Mouse (Mus musculus) CH12.LX (cell line): ENCODE results near the gene Hepacam2. TPM values are rescaled to one million over a fixed set of nuclear protein-coding genes. Genes with fewer than 3 reads are reported as not detected.
"Not testable (repeated sequence)": the region's sequence is repeated elsewhere in the genome, so short reads cannot be mapped to it uniquely, and the experiment has no call there.

Experiments
- DNase-seq: peaks from one replicate; pipeline ENCODE4 v3.0.0-alpha.2; 2013; ENCODE audit errors: extremely low read depth
- H3K27ac ChIP-seq: 2 replicates; pipeline ENCODE4 v1.5.1; 2012; ENCODE audit warnings: low read depth, mild to moderate bottlenecking, control low read depth, moderate library complexity; ENCODE audit not compliant: insufficient read depth
- H3K27me3 ChIP-seq: replicated peaks from 2 replicates; pipeline ENCODE3; 2012; ENCODE audit warnings: inconsistent platforms
- H3K36me3 ChIP-seq, 2 experiments: replicated peaks in 1 of 2; 2 replicates each; pipeline versions ENCODE3 to v1.6.1; 2012; ENCODE audit warnings: inconsistent platforms in 1 of 2, low read length in 1 of 2, mild to moderate bottlenecking in 1 of 2, mixed read lengths in 1 of 2, moderate library complexity in 1 of 2; ENCODE audit not compliant: control insufficient read depth in 1 of 2, insufficient read depth in 1 of 2
- H3K4me1 ChIP-seq, 2 experiments: 2 replicates each; pipeline ENCODE4 v1.6.1; 2012; ENCODE audit warnings: inconsistent platforms in 1 of 2, moderate library complexity in 1 of 2; ENCODE audit not compliant: insufficient read depth in 2 of 2, control insufficient read depth in 1 of 2
- H3K4me2 ChIP-seq: 2 replicates; pipeline ENCODE4 v1.6.1; 2012; ENCODE audit warnings: low read depth, mild to moderate bottlenecking, control low read depth; ENCODE audit not compliant: poor library complexity, insufficient read depth, severe bottlenecking
- H3K4me3 ChIP-seq, 3 experiments: fragments of 150-350 bp in 1 of 3; sonication (generic) in 1 of 3; replicated peaks in 1 of 3; 2 replicates each; pipeline versions ENCODE3 to v1.5.1; 2011 to 2012; ENCODE audit warnings: low read depth in 2 of 3, low read length in 2 of 3, mild to moderate bottlenecking in 2 of 3, moderate library complexity in 2 of 3, control low read depth in 1 of 3, improper control_type of control experiment in 1 of 3, inconsistent platforms in 1 of 3, mixed read lengths in 1 of 3; ENCODE audit not compliant: poor library complexity in 1 of 3
- H3K79me2 ChIP-seq: replicated peaks from 2 replicates; pipeline ENCODE4 v1.6.1; 2012; ENCODE audit warnings: mild to moderate bottlenecking, moderate library complexity; ENCODE audit not compliant: control insufficient read depth, poor library complexity, insufficient read depth, severe bottlenecking; ENCODE audit errors: extremely low read depth
- H3K9ac ChIP-seq: 2 replicates; pipeline ENCODE4 v1.6.1; 2012; ENCODE audit warnings: low read depth, mild to moderate bottlenecking, control low read depth, moderate library complexity; ENCODE audit not compliant: insufficient read depth
- H3K9me3 ChIP-seq: replicated peaks from 2 replicates; pipeline ENCODE3; 2012; ENCODE audit warnings: low read length, inconsistent platforms, mixed read lengths
- CTCF ChIP-seq, 2 experiments: IDR thresholded peaks in 1 of 2; conservative IDR thresholded peaks in 1 of 2; 2 replicates each; pipeline ENCODE4 v1.5.1; 2011 to 2012; ENCODE audit warnings: low read depth in 2 of 2, low read length in 2 of 2, improper control_type of control experiment in 1 of 2, inconsistent platforms in 1 of 2, mild to moderate bottlenecking in 1 of 2, moderate library complexity in 1 of 2
- ETS1 ChIP-seq: conservative IDR thresholded peaks from 2 replicates; pipeline ENCODE4 v1.6.1; 2012; ENCODE audit warnings: low read depth, mild to moderate bottlenecking, inconsistent platforms, low read length, improper control_type of control experiment, moderate library complexity
- KAT2A ChIP-seq: IDR thresholded peaks from 2 replicates; pipeline ENCODE4 v1.6.1; 2012; ENCODE audit warnings: low read length, improper control_type of control experiment, inconsistent platforms; ENCODE audit not compliant: insufficient replicate concordance
- MAFK ChIP-seq: IDR thresholded peaks from 2 replicates; pipeline ENCODE4 v1.6.1; 2011; ENCODE audit warnings: low read length, improper control_type of control experiment; ENCODE audit not compliant: insufficient replicate concordance
- POLR2AphosphoS2 ChIP-seq: IDR thresholded peaks from 2 replicates; pipeline ENCODE4 v1.6.1; 2011; ENCODE audit warnings: low read depth, low read length, improper control_type of control experiment
- RAD21 ChIP-seq: IDR thresholded peaks from 2 replicates; pipeline ENCODE4 v1.6.1; 2011; ENCODE audit warnings: low read depth, mild to moderate bottlenecking, low read length, improper control_type of control experiment, moderate library complexity
- ZNF384 ChIP-seq: IDR thresholded peaks from 2 replicates; pipeline ENCODE4 v1.6.1; 2012; ENCODE audit warnings: low read depth, low read length, improper control_type of control experiment, inconsistent platforms
- dilution Hi-C: fragments of 300-500 bp; cut with MboI; formaldehyde crosslinking; loops from 2 replicates; pipeline ENCODE4 v1.14.3; 2020; ENCODE audit warnings: low sequenced_read_pairs; ENCODE audit not compliant: extremely low pct_unique_long_range_greater_than_20kb, extremely low pct_ligation_motif_present
- in situ Hi-C: fragments of 300-500 bp; cut with MboI; formaldehyde crosslinking; loops from 3 replicates; pipeline ENCODE4 v1.14.3; 2019; ENCODE audit warnings: low sequenced_read_pairs, low pct_ligation_motif_present, low pct_unique_long_range_greater_than_20kb, mixed read lengths
- polyA plus RNA-seq: library from polyadenylated mRNA; unstranded; fragments of >175 nt; gene quantifications from 2 replicates; pipeline ENCODE4 v1.2.1, GENCODE M21; 2012; ENCODE audit warnings: low read depth; ENCODE audit not compliant: insufficient read length
- total RNA-seq, 2 experiments: library from RNA; depleted of rRNA; stranded (reverse); fragments of 300-350 nt in 1 of 2; fragments of >200 nt in 1 of 2; gene quantifications; 2 replicates each; pipeline ENCODE4 v1.2.3; 2012 to 2014

Gene Hepacam2
- total and polyA plus RNA-seq, 3 experiments = 13.3 to 50.7 (median 37.4) TPM

GRCm38 (mm10) chr6:3443905-3444304 is 54.2 kb downstream of the Hepacam2 start:
- Histone ChIP-seq H3K9ac (no peak overlapping the region), H3K27ac (no peak overlapping the region), H3K9me3 (no peaks in the 10 kb centered on the region), H3K36me3 (no peaks in the 10 kb centered on the region), H3K4me2 (no peak overlapping the region), H3K4me3 (no peak overlapping the region), H3K4me1 (peaks cover 0 to 14% of the 10 kb centered on the region in 2 experiments; a peak in 1 of 4 replicates), H3K27me3 (no peaks in the 10 kb centered on the region), H3K79me2 (no peaks in the 10 kb centered on the region)
- no peak for DNase-seq
- dilution Hi-C loops = no loop called here
- in situ Hi-C loops = no loop called here
- TF ChIP-seq CTCF (conservative IDR thresholded peaks at IDR 0.05 in 1 of 2, IDR thresholded peaks at IDR 0.05 in 1 of 2; ENCODE audit: low read depth in 2 of 2, low read length in 2 of 2) (peak in 1 of 2 experiments; percentile 46; a peak in 2 of 4 replicates), RAD21 (peak; percentile 46), KAT2A (no peak)

- no peak for DNase-seq
- no peaks in the 10 kb centered on the region for H3K79me2 ChIP-seq
- no peaks in the 10 kb centered on the region for H3K27me3 ChIP-seq
- no peak overlapping the region for H3K9ac ChIP-seq
- no peak overlapping the region for H3K4me2 ChIP-seq
- peaks cover 12% of the 10 kb centered on the region for H3K9me3 ChIP-seq
- dilution Hi-C loops (no loop called here), in situ Hi-C loops (no loop called here)
- H3K4me3 ChIP-seq = no peak overlapping the region
- TF ChIP-seq ETS1 (no peak), MAFK (no peak)
- no peaks in the 10 kb centered on the region for H3K4me1 ChIP-seq
- H3K36me3 ChIP-seq = no peaks in the 10 kb centered on the region
- H3K27ac ChIP-seq = no peak overlapping the region
Observed at GRCm38 (mm10) chr6:3436087-3436486, 62.0 kb downstream of the Hepacam2 start.

GRCm38 (mm10) chr6:3430976-3431375 is 67.1 kb downstream of the Hepacam2 start:
- DNase-seq, dilution Hi-C loops, H3K4me3 ChIP-seq, H3K79me2 ChIP-seq, in situ Hi-C loops, H3K4me1 ChIP-seq, H3K36me3 ChIP-seq, H3K4me2 ChIP-seq, H3K9ac ChIP-seq, H3K27ac ChIP-seq, H3K9me3 ChIP-seq, H3K27me3 ChIP-seq: not testable (repeated sequence)

GRCm38 (mm10) chr6:3427047-3427446 is 71.1 kb downstream of the Hepacam2 start:
- Histone ChIP-seq H3K27me3 (no peaks in the 10 kb centered on the region), H3K27ac (no peak overlapping the region), H3K9me3 (no peaks in the 10 kb centered on the region), H3K4me3 (no peak overlapping the region), H3K4me1 (no peaks in the 10 kb centered on the region), H3K36me3 (no peaks in the 10 kb centered on the region), H3K9ac (no peak overlapping the region)
- dilution Hi-C loops = no loop called here
- peak; percentile 25 for DNase-seq
- TF ChIP-seq ZNF384 (peak; percentile 92), POLR2AphosphoS2 (no peak)
- TF ChIP-seq, all 38 proteins: peak for 1
- in situ Hi-C loops = no loop called here
- Histone ChIP-seq H3K79me2 (no peaks in the 10 kb centered on the region), H3K4me2 (no peak overlapping the region)

GRCm38 (mm10) chr6:3425333-3425732 is 72.8 kb downstream of the Hepacam2 start:
- H3K79me2 ChIP-seq, in situ Hi-C loops, H3K36me3 ChIP-seq, H3K4me3 ChIP-seq, dilution Hi-C loops, H3K9ac ChIP-seq, DNase-seq, H3K27ac ChIP-seq, H3K4me1 ChIP-seq, H3K27me3 ChIP-seq, H3K4me2 ChIP-seq, H3K9me3 ChIP-seq: not testable (repeated sequence)
